Comparison of ENCODE assay signal across 8 mouse cellular contexts in the genomic region with DNA sequence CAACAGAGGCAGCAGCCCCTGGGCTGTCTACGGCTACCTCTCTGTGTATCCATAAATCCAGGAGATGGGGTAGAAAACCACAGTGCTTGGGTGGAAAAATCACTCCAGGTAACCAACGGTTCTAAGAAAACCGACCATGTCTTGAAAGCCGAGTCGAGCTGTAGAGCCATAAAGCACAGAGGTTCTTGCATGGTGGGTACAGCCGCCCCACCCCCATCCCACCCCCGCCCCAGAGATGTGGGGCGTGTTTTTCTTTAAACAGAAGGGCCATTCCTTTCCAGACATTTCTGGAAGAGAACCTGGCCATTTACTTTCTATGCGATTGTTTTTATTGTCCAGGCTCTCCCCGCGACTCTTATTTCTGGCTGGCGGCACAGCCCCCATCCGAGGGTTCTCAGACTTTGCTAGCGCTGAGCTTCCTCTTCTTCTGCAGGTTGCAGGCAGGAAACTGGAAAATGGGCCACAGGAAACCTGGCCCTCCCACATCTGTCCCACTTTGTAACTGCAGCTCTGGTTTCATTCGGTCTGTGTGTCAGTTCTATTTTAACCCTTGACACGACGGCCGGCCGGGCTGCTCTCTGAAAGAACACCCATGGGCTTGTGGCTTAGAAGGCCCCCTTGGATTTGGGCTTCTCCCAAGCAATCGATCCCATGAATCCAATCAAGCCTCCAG. TPM values are rescaled to one million over a fixed set of nuclear protein-coding genes. Genes with fewer than 3 reads are reported as not detected.
DNase-seq lines count a peak whose midpoint lies in the region; ATAC-seq and TF ChIP-seq lines count a peak whose summit lies in the region.

No protein-coding gene starts in this region.

- ATAC-seq in heart, embryonic 15.5 days (replicated peaks; ENCODE audit: insufficient number of reproducible peaks, insufficient read depth, low FRiP score, low read depth) = peak; percentile 45; the same call in 1 of the 2 replicates
- ATAC-seq in liver, embryonic 13.5 days (ENCODE audit: low read depth) = no peak
- ATAC-seq in monocyte, adult 5-6 weeks (replicated peaks; ENCODE audit: insufficient number of reproducible peaks, low FRiP score, low TSS enrichment, poor library complexity, severe bottlenecking) = no peak

- peak overlapping the region; percentile 39 for H3K4me2 ChIP-seq in heart, embryonic 15.5 days
- H3K4me2 ChIP-seq in liver, embryonic 13.5 days = peak overlapping the region; percentile 25; the same call in 1 of the 2 replicates

- no peaks in the 10 kb centered on the region for H3K9me3 ChIP-seq in ES-Bruce4 (replicated peaks; ENCODE audit: control insufficient read depth, insufficient read depth, low read length, poor library complexity, severe bottlenecking)
- no peaks in the 10 kb centered on the region for H3K9me3 ChIP-seq in heart, embryonic 15.5 days (replicated peaks)
- H3K9me3 ChIP-seq in liver, embryonic 13.5 days (replicated peaks) = no peaks in the 10 kb centered on the region

- H3K4me3 ChIP-seq in ES-Bruce4 (ENCODE audit: low read depth, low read length) = peak overlapping the region; percentile 6; the same call in 1 of the 2 replicates
- H3K4me3 ChIP-seq in heart, embryonic 15.5 days = no peak overlapping the region
- H3K4me3 ChIP-seq in liver, embryonic 13.5 days (replicated peaks) = no peak overlapping the region

- intact Hi-C loops in heart, postnatal 36 days (cut with DNase I) = loop anchor here (1.0 to 5.0 kb wide), 3 partner anchors 14 to 283 kb away; no protein-coding TSS in a partner anchor
- intact Hi-C loops in left cerebral cortex, postnatal 14 days (cut with DNase I) = loop anchor here (5.0 kb wide), 4 partner anchors 132 to 288 kb away; a partner anchor contains a TSS
- intact Hi-C loops in left cerebral cortex, postnatal 4 days (cut with DNase I) = loop anchor here (5.0 kb wide), 1 partner anchor 178 kb away; no protein-coding TSS in a partner anchor

- peak overlapping the region; percentile 64 for H3K27ac ChIP-seq in ES-Bruce4 (ENCODE audit: insufficient read depth, low read length)
- H3K27ac ChIP-seq in heart, embryonic 15.5 days = peak overlapping the region; percentile 55
- no peak overlapping the region for H3K27ac ChIP-seq in liver, embryonic 13.5 days

- H3K27me3 ChIP-seq in ES-Bruce4 (ENCODE audit: control insufficient read depth, insufficient read depth, low read length, poor library complexity, severe bottlenecking) = no peaks in the 10 kb centered on the region
- H3K27me3 ChIP-seq in heart, embryonic 15.5 days = no peaks in the 10 kb centered on the region
- peaks cover 9% of the 10 kb centered on the region for H3K27me3 ChIP-seq in liver, embryonic 13.5 days

- 40% methylated on average over 20 of the region's 20 CpGs for WGBS in heart, embryonic 15.5 days
- 15% methylated on average over 20 of the region's 20 CpGs for WGBS in liver, embryonic 13.5 days (ENCODE audit: insufficient replicate concordance)

- H3K36me3 ChIP-seq in ES-Bruce4 (ENCODE audit: control insufficient read depth, insufficient read depth, low read length, poor library complexity, severe bottlenecking) = no peaks in the 10 kb centered on the region
- H3K36me3 ChIP-seq in heart, embryonic 15.5 days = no peaks in the 10 kb centered on the region
- H3K36me3 ChIP-seq in liver, embryonic 13.5 days = no peaks in the 10 kb centered on the region

- no peak for TF ChIP-seq CTCF in ES-Bruce4 (IDR thresholded peaks at IDR 0.05; ENCODE audit: low read depth, low read length)

- DNase-seq in heart, adult 8-10 months (ENCODE audit: low spot score) = peak; percentile 65
- DNase-seq in heart, postnatal 36 days = no peak
- DNase-seq in liver, embryonic 13.5 days = no peak
- no peak for DNase-seq in left cerebral cortex, postnatal 14 days (ENCODE audit: low spot score in 2 of 2)
- DNase-seq in left cerebral cortex, postnatal 4 days = no peak

- TF ChIP-seq EP300 in ES-Bruce4 (IDR thresholded peaks at IDR 0.05; ENCODE audit: insufficient read depth, low read depth, low read length) = no peak

- H3K4me1 ChIP-seq in ES-Bruce4 (ENCODE audit: control insufficient read depth, insufficient read depth, low read length) = peaks cover 15% of the 10 kb centered on the region
- peaks cover 43% of the 10 kb centered on the region for H3K4me1 ChIP-seq in heart, embryonic 15.5 days (replicated peaks)
- H3K4me1 ChIP-seq in liver, embryonic 13.5 days (replicated peaks) = 0 out of 2 replicates have a peak, but pooled peaks cover 20% of the 10 kb centered on the region

- peak overlapping the region; percentile 49; the same call in 1 of the 2 replicates for H3K9ac ChIP-seq in ES-Bruce4 (ENCODE audit: low read depth, poor library complexity, severe bottlenecking)
- no peak overlapping the region for H3K9ac ChIP-seq in heart, embryonic 15.5 days
- H3K9ac ChIP-seq in liver, embryonic 13.5 days = no peak overlapping the region

- no peak for TF ChIP-seq POLR2A in ES-Bruce4 (IDR thresholded peaks at IDR 0.05; ENCODE audit: insufficient read depth, low read length)

RNA-seq across cellular contexts. Expression of a gene that starts 16.3 kb away (rescaled TPM):
- 10 to 100 TPM; 32.0 to 37.6 (median 35.2) TPM for total RNA-seq in heart, adult 8-10 months (2022)
- 10 to 100 TPM; 42.0 to 53.5 TPM for total RNA-seq in heart, postnatal 36 days (2021)
- 11.0 and 11.9 TPM in 2 replicates for polyA plus RNA-seq in ES-Bruce4 (2011; ENCODE audit: insufficient read depth, insufficient read length, low read depth, missing spikeins)
- 31.7 and 33.5 TPM in 2 replicates for polyA plus RNA-seq in heart, embryonic 15.5 days (2015; fragmentation: Nextera tagmentation; extraction: Ambion mirVana)
- 4.2 and 4.7 TPM in 2 replicates for polyA plus RNA-seq in liver, embryonic 13.5 days (2015; fragmentation: Nextera tagmentation; extraction: Ambion mirVana)
- 10 to 100 TPM; 15.2 to 16.1 TPM for total RNA-seq in left cerebral cortex, postnatal 14 days (2021)
- total RNA-seq in monocyte, adult 5-6 weeks (2017) = 46.4 to 62.2 TPM (median 61.7 TPM) in 3 replicates
- 10 to 100 TPM; 13.4 to 16.0 TPM for total RNA-seq in left cerebral cortex, postnatal 4 days (2021)
